14 mouse cellular contexts compared by ENCODE assay signal in genomic region chr14:47805771-47806535, GRCm38 (mm10).
DNase-seq lines count a peak whose midpoint lies in the region; ATAC-seq and TF ChIP-seq lines count a peak whose summit lies in the region.
"Had no signal": no experiment of that assay in that cellular context is flagged by ENCODE, and none has a peak within 500 bp of the region (broad histone marks: within the 10 kb centered on the region; RNA-seq: fewer than 3 reads in every experiment).

No protein-coding gene starts in this region.

- no peaks in the 10 kb centered on the region for H3K27me3 ChIP-seq in lung, postnatal 0 days (replicated peaks; ENCODE audit: insufficient read depth, low read length)
- no peaks in the 10 kb centered on the region; the same call in 1 of the 2 replicates for H3K27me3 ChIP-seq in midbrain, embryonic 11.5 days (ENCODE audit: control insufficient read depth, insufficient read depth, low read length)
- H3K27me3 ChIP-seq: kidney, embryonic 15.5 days; liver, embryonic 12.5 days had no signal

- intact Hi-C loops in heart, postnatal 36 days (cut with DNase I), result no loop called here
- intact Hi-C loops in left cerebral cortex, postnatal 10 days (cut with DNase I), result no loop called here

- H3K9me3 ChIP-seq in lung, postnatal 0 days (ENCODE audit: low read length), result no peaks in the 10 kb centered on the region
- H3K9me3 ChIP-seq in midbrain, embryonic 11.5 days (ENCODE audit: control insufficient read depth, low read length), result no peaks in the 10 kb centered on the region
- H3K9me3 ChIP-seq: kidney, embryonic 15.5 days; liver, embryonic 12.5 days had no signal

- H3K4me3 ChIP-seq in lung, postnatal 0 days (ENCODE audit: low read depth, low read length), result no peak overlapping the region
- no peak overlapping the region for H3K4me3 ChIP-seq in midbrain, embryonic 11.5 days (ENCODE audit: low read depth, low read length)
- H3K4me3 ChIP-seq: kidney, embryonic 15.5 days; liver, embryonic 12.5 days had no signal

- TF ChIP-seq EP300 in lung, postnatal 0 days (IDR thresholded peaks at IDR 0.05), result no peak

- H3K9ac ChIP-seq in lung, postnatal 0 days (replicated peaks; ENCODE audit: low read depth), result no peak overlapping the region
- no peak overlapping the region for H3K9ac ChIP-seq in midbrain, embryonic 11.5 days (ENCODE audit: low read length)
- H3K9ac ChIP-seq: kidney, embryonic 15.5 days; liver, embryonic 12.5 days had no signal

- no peak for TF ChIP-seq CTCF in lung, postnatal 0 days (IDR thresholded peaks at IDR 0.05)

- no peak overlapping the region for H3K27ac ChIP-seq in lung, postnatal 0 days (ENCODE audit: low read length)
- no peak overlapping the region for H3K27ac ChIP-seq in midbrain, embryonic 11.5 days (ENCODE audit: low read depth, low read length)
- H3K27ac ChIP-seq: kidney, embryonic 15.5 days; liver, embryonic 12.5 days had no signal

- H3K4me1 ChIP-seq in lung, postnatal 0 days (ENCODE audit: insufficient read depth, low read depth, low read length), result no peaks in the 10 kb centered on the region
- peaks cover 30% of the 10 kb centered on the region for H3K4me1 ChIP-seq in midbrain, embryonic 11.5 days (ENCODE audit: control insufficient read depth, insufficient read depth, low read length)
- H3K4me1 ChIP-seq: liver, embryonic 12.5 days had no signal

- DNase-seq in lung, postnatal 0 days (ENCODE audit: low spot score), result peak; percentile 66
- DNase-seq in lung, adult 18-20 months, result no peak
- peak; percentile 32 for DNase-seq in forelimb bud, embryonic 11.5 days (ENCODE audit: low read depth, low spot score)
- DNase-seq in midbrain, embryonic 11.5 days (ENCODE audit: low spot score, missing footprints), result peak; percentile 95
- DNase-seq in retina, embryonic 14.5 days (ENCODE audit: low spot score), result peak; percentile 21
- no peak for DNase-seq in adrenal gland, adult 8-10 months
- DNase-seq in heart, postnatal 36 days, result no peak
- DNase-seq in left cerebral cortex, postnatal 10 days (ENCODE audit: extremely low spot score in 1 of 2, low spot score in 2 of 2), result no peak
- DNase-seq: adrenal gland, postnatal 36 days; cerebellum, adult 9-10 months; gastrocnemius, postnatal 36 days had no signal

- ATAC-seq in lung, postnatal 0 days, result peak; percentile 39
- ATAC-seq in midbrain, embryonic 11.5 days (ENCODE audit: low FRiP score), result peak; percentile 89
- ATAC-seq: CD4-positive, CD25-positive, alpha-beta regulatory T cell, adult 4 months; liver, embryonic 12.5 days had no signal

- H3K36me3 ChIP-seq in lung, postnatal 0 days (ENCODE audit: insufficient read depth, low read length), result no peaks in the 10 kb centered on the region
- H3K36me3 ChIP-seq in midbrain, embryonic 11.5 days (ENCODE audit: control insufficient read depth, insufficient read depth, low read length), result no peaks in the 10 kb centered on the region
- H3K36me3 ChIP-seq: kidney, embryonic 15.5 days; liver, embryonic 12.5 days had no signal

- 43% methylated on average over 9 of the region's 9 CpGs for WGBS in lung, postnatal 0 days
- 18% methylated on average over 9 of the region's 9 CpGs for WGBS in midbrain, embryonic 11.5 days

- no peak overlapping the region for H3K4me2 ChIP-seq in lung, postnatal 0 days (replicated peaks; ENCODE audit: low read depth, low read length)
- H3K4me2 ChIP-seq in midbrain, embryonic 11.5 days, result no peak overlapping the region
- H3K4me2 ChIP-seq: kidney, embryonic 15.5 days; liver, embryonic 12.5 days had no signal

Comparison
In these comparisons a context has a peak if more than half of its experiments do, and no peak if none do; other contexts are left out.
1. DNase-seq: peak in lung, postnatal 0 days (single experiment), forelimb bud, embryonic 11.5 days (single experiment), midbrain, embryonic 11.5 days (single experiment) and retina, embryonic 14.5 days (single experiment); none in lung, adult 18-20 months (0 of 2), adrenal gland, adult 8-10 months (single experiment), heart, postnatal 36 days (0 of 2) and left cerebral cortex, postnatal 10 days (0 of 2).